Mouse (Mus musculus) kidney, embryonic 15.5 days (tissue): ENCODE measurements around the gene Mcts2. TPM values are rescaled to one million over a fixed set of nuclear protein-coding genes. Genes with fewer than 3 reads are reported as not detected.

Experiments used
- ATAC-seq: fragments of 200-750 bp; cut with Nextera tagmentation; replicated peaks from 2 replicates; pipeline ENCODE4 v1.8.0; 2017; ENCODE audit warnings: moderate TSS enrichment; ENCODE audit not compliant: low FRiP score
- H3K27ac ChIP-seq: fragments of 300-500 bp; sonication (generic); 2 replicates; pipeline ENCODE4 v1.5.1; 2015; ENCODE audit warnings: mild to moderate bottlenecking, inconsistent platforms
- H3K27me3 ChIP-seq: fragments of 300-500 bp; sonication (generic); 2 replicates; pipeline ENCODE4 v1.6.1; 2015; ENCODE audit warnings: inconsistent platforms
- H3K36me3 ChIP-seq: fragments of 300-500 bp; sonication (generic); 2 replicates; pipeline ENCODE4 v1.6.1; 2015; ENCODE audit warnings: inconsistent platforms
- H3K4me1 ChIP-seq: fragments of 300-500 bp; sonication (generic); 2 replicates; pipeline ENCODE4 v1.6.1; 2015; ENCODE audit warnings: inconsistent platforms
- H3K4me2 ChIP-seq: fragments of 300-500 bp; sonication (generic); 2 replicates; pipeline ENCODE4 v1.6.1; 2015; ENCODE audit warnings: moderate library complexity, mild to moderate bottlenecking, inconsistent platforms
- H3K4me3 ChIP-seq: fragments of 300-500 bp; sonication (generic); replicated peaks from 2 replicates; pipeline ENCODE4 v1.5.1; 2015; ENCODE audit warnings: mild to moderate bottlenecking, inconsistent platforms
- H3K9ac ChIP-seq: fragments of 300-500 bp; sonication (generic); 2 replicates; pipeline ENCODE4 v1.6.1; 2015; ENCODE audit warnings: mild to moderate bottlenecking, inconsistent platforms
- H3K9me3 ChIP-seq: fragments of 300-500 bp; sonication (generic); replicated peaks from 2 replicates; pipeline ENCODE4 v1.6.1; 2016; ENCODE audit warnings: inconsistent platforms
- WGBS: fragments of 180-500 bp; shearing (Covaris S2); methylation state at CpG from one replicate; pipeline ENCODE4 v1.1.7; 2015; ENCODE audit warnings: mixed read lengths; 5-methylcytosine and 5-hydroxymethylcytosine counted together
- polyA plus RNA-seq: library from polyadenylated mRNA; unstranded; fragments of >200 nt; fragmentation: Nextera tagmentation; extraction: Ambion mirVana; gene quantifications from 2 replicates; pipeline ENCODE4 v1.2.1, GENCODE M21; 2015

Mcts2 gene
- polyA plus RNA-seq, 1 experiment from 2014 or later = 29.5 TPM

DNA sequence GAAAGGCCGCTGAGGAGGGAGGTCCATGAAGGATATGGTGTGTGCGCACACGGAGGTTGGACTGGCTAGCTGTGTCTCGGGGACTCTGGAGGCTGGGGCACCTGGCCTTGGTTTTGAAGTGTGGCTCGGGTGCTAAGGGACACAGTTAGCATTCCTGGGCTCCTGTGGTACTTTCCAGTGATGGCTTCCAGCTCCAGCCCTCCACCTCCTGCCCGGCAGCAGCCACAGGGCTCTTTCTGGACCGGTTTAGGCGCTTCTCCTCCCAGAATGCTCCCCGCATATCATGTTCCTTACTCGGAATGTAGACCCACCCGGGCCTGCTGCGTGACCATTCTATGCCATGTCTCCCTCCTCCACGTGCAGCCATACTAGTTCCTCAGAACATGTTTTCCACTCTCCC lies 6.9 kb downstream of the Mcts2 start:
- H3K27ac ChIP-seq = peak overlapping the region; percentile 45
- peaks cover 74% of the 10 kb centered on the region for H3K36me3 ChIP-seq
- no peak for ATAC-seq
- no peaks in the 10 kb centered on the region for H3K9me3 ChIP-seq
- no peaks in the 10 kb centered on the region for H3K27me3 ChIP-seq
- H3K4me3 ChIP-seq = no peak overlapping the region
- peaks cover 18% of the 10 kb centered on the region for H3K4me1 ChIP-seq
- peak overlapping the region; percentile 39 for H3K4me2 ChIP-seq
- 0 out of 2 replicates have a peak overlapping the region, but pooled peaks have one; percentile 3 for H3K9ac ChIP-seq
- WGBS = 76% methylated on average over 13 of the region's 13 CpGs

- WGBS = 58% methylated on average over 7 of the region's 7 CpGs
- peaks cover 74% of the 10 kb centered on the region for H3K36me3 ChIP-seq
- H3K4me1 ChIP-seq = peaks cover 18% of the 10 kb centered on the region
- ATAC-seq = no peak
- H3K27ac ChIP-seq = peak overlapping the region; percentile 57
- H3K4me2 ChIP-seq = no peak overlapping the region
- H3K9me3 ChIP-seq = no peaks in the 10 kb centered on the region
- H3K4me3 ChIP-seq = no peak overlapping the region
- no peak overlapping the region for H3K9ac ChIP-seq
- no peaks in the 10 kb centered on the region for H3K27me3 ChIP-seq
These were observed 7.9 kb downstream of the Mcts2 start for GRCm38 (mm10) chr2:152694708-152695107.

DNA sequence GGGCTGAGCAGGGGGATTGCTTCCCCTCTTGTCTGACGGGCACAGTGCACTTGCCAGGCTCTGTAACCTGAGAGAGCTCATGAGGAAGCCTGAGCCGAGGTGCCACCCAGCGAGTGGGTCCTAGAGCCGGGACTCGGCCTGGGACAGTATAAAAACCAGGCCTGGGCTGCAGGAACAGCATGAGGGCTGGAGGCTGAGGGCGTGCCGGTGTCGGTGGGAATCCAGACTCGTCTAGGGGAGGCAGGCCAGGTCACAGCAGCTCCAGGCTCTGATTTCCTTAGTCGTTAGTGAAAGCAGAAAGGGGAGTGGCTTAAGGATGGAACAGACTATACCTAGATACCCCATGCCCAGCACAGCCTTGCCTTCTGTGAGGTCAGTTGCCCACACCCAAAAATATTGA lies 9.2 kb downstream of the Mcts2 start:
- no peak overlapping the region for H3K4me2 ChIP-seq
- H3K27me3 ChIP-seq = no peaks in the 10 kb centered on the region
- H3K27ac ChIP-seq = peak overlapping the region; percentile 77; the same call in 1 of the 2 replicates
- no peak overlapping the region for H3K4me3 ChIP-seq
- no peak for ATAC-seq
- peaks cover 18% of the 10 kb centered on the region for H3K4me1 ChIP-seq
- H3K9me3 ChIP-seq = no peaks in the 10 kb centered on the region
- WGBS = 57% methylated on average over 10 of the region's 10 CpGs
- peak overlapping the region; percentile 18; the same call in 1 of the 2 replicates for H3K9ac ChIP-seq
- H3K36me3 ChIP-seq = peaks cover 74% of the 10 kb centered on the region

GRCm38 (mm10) chr2:152696476-152697164 lies 9.8 kb downstream of the Mcts2 start:
- no peak overlapping the region for H3K4me3 ChIP-seq
- no peaks in the 10 kb centered on the region for H3K9me3 ChIP-seq
- H3K4me1 ChIP-seq = peaks cover 18% of the 10 kb centered on the region
- peak; percentile 61 for ATAC-seq
- peak overlapping the region; percentile 77 for H3K27ac ChIP-seq
- H3K27me3 ChIP-seq = no peaks in the 10 kb centered on the region
- H3K36me3 ChIP-seq = peaks cover 76% of the 10 kb centered on the region
- 44% methylated on average over 20 of the region's 20 CpGs for WGBS
- no peak overlapping the region for H3K4me2 ChIP-seq
- H3K9ac ChIP-seq = peak overlapping the region; percentile 40

DNA sequence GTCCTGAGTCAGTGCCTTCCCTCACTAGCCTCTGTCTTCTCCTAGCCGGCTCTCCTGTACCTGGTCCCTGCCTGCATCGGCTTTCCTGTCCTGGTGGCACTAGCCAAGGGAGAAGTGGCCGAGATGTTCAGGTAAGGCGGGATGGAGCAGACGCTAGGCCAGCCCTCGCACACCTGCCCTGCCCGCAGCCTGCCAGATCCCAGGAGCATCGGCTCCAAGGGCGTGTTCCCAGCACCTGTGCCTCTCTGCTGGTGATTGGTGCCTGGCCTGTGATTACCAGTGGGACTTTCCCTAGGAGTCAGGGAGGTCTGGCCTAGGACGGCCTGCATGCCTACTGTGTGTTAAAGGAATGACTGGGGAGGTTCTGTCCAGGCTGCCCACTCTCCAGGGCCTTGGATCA lies 13.3 kb downstream of the Mcts2 start:
- Histone ChIP-seq H3K27ac (no peak overlapping the region), H3K9ac (no peak overlapping the region), H3K27me3 (no peaks in the 10 kb centered on the region), H3K4me3 (no peak overlapping the region), H3K9me3 (no peaks in the 10 kb centered on the region), H3K4me2 (no peak overlapping the region), H3K36me3 (peaks cover 98% of the 10 kb centered on the region), H3K4me1 (peaks cover 10% of the 10 kb centered on the region)
- ATAC-seq = no peak
- WGBS = 94% methylated on average over 10 of the region's 10 CpGs

DNA sequence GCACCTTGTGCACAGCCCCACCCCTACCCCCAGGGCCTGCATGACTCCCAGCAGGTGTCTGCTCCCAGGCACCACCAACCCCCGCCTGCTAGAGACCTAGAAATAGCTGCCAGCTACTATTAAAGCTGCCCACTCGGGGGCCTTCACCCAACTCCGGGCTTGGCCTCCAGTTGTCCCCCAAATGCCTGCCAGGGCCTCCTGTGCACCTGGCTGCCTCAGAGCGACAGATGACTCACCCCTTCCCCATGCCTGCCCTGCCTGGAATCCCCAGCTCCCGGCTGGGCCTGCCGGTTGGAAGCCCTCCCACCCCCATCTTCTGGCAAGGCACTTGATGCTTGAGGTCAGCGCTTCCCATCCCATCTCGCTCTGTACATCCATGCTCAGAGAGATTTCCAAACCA lies 13.9 kb downstream of the Mcts2 start:
- Histone ChIP-seq H3K27me3 (no peaks in the 10 kb centered on the region), H3K4me3 (no peak overlapping the region), H3K4me1 (peaks cover 15% of the 10 kb centered on the region), H3K27ac (no peak overlapping the region), H3K4me2 (no peak overlapping the region), H3K9ac (no peak overlapping the region), H3K36me3 (peaks cover 98% of the 10 kb centered on the region), H3K9me3 (no peaks in the 10 kb centered on the region)
- no peak for ATAC-seq
- 84% methylated on average over 8 of the region's 8 CpGs for WGBS

- no peak for ATAC-seq
- no peaks in the 10 kb centered on the region for H3K9me3 ChIP-seq
- H3K4me1 ChIP-seq = peaks cover 37% of the 10 kb centered on the region
- 91% methylated on average over 21 of the region's 21 CpGs for WGBS
- no peak overlapping the region for H3K4me3 ChIP-seq
- peaks cover 82% of the 10 kb centered on the region for H3K36me3 ChIP-seq
- 0 out of 2 replicates have a peak overlapping the region, but pooled peaks have one; percentile 6 for H3K27ac ChIP-seq
- no peak overlapping the region for H3K9ac ChIP-seq
- H3K27me3 ChIP-seq = no peaks in the 10 kb centered on the region
- no peak overlapping the region for H3K4me2 ChIP-seq
These were observed 16.9 kb downstream of the Mcts2 start for GRCm38 (mm10) chr2:152703596-152704255.

- H3K27ac ChIP-seq = no peak overlapping the region
- no peaks in the 10 kb centered on the region for H3K27me3 ChIP-seq
- H3K9me3 ChIP-seq = no peaks in the 10 kb centered on the region
- H3K4me1 ChIP-seq = peaks cover 42% of the 10 kb centered on the region
- no peak overlapping the region for H3K4me2 ChIP-seq
- no peak overlapping the region for H3K9ac ChIP-seq
- H3K4me3 ChIP-seq = no peak overlapping the region
- ATAC-seq = no peak
- WGBS = 88% methylated on average over 5 of the region's 5 CpGs
- peaks cover 77% of the 10 kb centered on the region for H3K36me3 ChIP-seq
These were observed 17.4 kb downstream of the Mcts2 start for GRCm38 (mm10) chr2:152704256-152704605.

DNA sequence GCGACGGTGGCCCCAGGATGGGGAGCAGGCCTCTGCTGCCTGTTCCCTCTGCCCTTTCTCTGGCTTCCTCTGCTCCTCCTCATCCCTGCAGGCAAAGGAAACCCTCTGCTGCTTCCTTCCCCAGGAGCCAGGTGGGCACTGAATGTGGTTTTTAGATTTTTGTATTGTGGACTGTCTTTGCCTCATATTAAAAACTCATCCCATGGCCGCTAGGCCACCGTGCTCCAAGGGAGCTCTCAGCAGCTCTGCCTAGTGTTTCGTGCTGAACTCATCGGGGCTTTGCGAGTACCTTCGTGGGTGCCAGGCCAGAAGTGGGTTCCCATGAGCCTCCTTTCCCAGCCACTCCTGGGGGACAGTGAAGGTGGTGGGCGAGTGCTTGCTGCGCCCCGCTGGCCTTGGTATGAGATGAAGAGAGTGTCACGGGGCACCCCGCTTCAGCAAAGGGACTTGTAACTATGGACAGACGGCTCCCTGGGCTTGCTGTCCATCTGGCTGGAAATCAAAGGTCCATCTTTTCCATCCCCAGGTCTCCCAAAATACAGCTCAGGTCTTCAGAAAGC lies 18.1 kb downstream of the Mcts2 start:
- Histone ChIP-seq H3K36me3 (peaks cover 71% of the 10 kb centered on the region), H3K9me3 (no peaks in the 10 kb centered on the region), H3K27ac (peak overlapping the region; percentile 97; the same call in 1 of the 2 replicates), H3K9ac (no peak overlapping the region), H3K4me1 (peaks cover 48% of the 10 kb centered on the region), H3K4me3 (no peak overlapping the region), H3K27me3 (no peaks in the 10 kb centered on the region), H3K4me2 (no peak overlapping the region)
- WGBS = 92% methylated on average over 14 of the region's 14 CpGs
- ATAC-seq = no peak

DNA sequence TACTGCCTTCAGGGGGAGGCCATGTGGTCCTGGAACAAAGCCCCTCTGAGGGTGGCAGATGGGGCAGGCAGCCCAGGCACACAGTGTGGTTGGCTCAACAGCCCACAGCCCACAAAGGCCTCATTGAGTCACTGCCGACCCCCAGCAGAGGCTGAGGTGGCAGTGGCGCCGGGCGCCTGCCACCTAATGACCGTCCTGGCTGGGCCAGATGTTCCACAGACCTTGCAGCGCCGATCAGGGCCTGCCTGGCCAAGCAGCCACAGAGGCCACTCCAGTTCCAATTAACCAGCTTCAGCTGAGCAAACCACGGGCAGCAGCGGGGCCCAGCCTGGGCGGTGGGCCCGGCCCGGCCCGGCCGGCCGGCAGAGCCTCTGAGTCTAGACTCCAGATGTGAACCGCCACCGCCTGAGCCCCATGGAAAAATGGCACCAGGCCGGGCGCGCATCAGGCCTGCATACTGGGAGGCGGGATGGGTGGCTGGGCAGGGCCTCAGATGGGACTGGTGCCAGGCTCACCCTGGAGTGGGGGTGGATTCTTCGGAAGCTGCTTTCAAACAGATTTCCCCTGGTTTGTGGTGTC lies 19.2 kb downstream of the Mcts2 start:
- no peaks in the 10 kb centered on the region for H3K27me3 ChIP-seq
- ATAC-seq = no peak
- H3K4me3 ChIP-seq = no peak overlapping the region
- H3K9ac ChIP-seq = no peak overlapping the region
- H3K9me3 ChIP-seq = no peaks in the 10 kb centered on the region
- H3K4me1 ChIP-seq = peaks cover 48% of the 10 kb centered on the region
- peaks cover 63% of the 10 kb centered on the region for H3K36me3 ChIP-seq
- no peak overlapping the region for H3K4me2 ChIP-seq
- H3K27ac ChIP-seq = peak overlapping the region; percentile 97
- 77% methylated on average over 22 of the region's 22 CpGs for WGBS

- H3K9me3 ChIP-seq = no peaks in the 10 kb centered on the region
- peak overlapping the region; percentile 45 for H3K4me3 ChIP-seq
- no peaks in the 10 kb centered on the region for H3K27me3 ChIP-seq
- peak overlapping the region; percentile 60 for H3K9ac ChIP-seq
- H3K36me3 ChIP-seq = peaks cover 52% of the 10 kb centered on the region
- H3K27ac ChIP-seq = peak overlapping the region; percentile 97
- H3K4me1 ChIP-seq = peaks cover 48% of the 10 kb centered on the region
- WGBS = 15% methylated on average over 7 of the region's 7 CpGs
- peak overlapping the region; percentile 69 for H3K4me2 ChIP-seq
- no peak; the same call in 1 of the 2 replicates for ATAC-seq
These were observed 20.4 kb downstream of the Mcts2 start for GRCm38 (mm10) chr2:152707186-152707585.

DNA sequence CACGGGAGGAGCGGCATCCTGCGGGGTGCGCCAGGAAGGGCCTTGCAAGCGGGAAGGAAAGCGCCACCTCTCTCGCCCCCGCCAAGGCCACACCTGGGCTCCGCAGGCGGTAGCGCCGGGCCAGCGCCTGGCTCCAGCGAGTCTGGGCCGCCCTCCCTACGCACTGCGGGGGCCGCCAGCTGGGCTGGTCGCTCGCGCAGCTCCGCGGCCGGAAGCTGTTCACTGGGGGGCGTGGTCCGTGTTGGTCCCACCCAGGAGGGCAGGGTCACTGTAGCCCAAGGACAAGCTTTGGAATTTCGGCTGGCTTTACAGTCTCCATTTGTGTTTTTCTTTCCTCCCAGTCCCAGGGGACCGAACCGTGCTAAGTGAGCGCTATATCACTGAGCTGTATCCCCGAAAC lies 20.8 kb downstream of the Mcts2 start:
- Histone ChIP-seq H3K27ac (peak overlapping the region; percentile 97), H3K4me1 (peaks cover 48% of the 10 kb centered on the region), H3K36me3 (peaks cover 48% of the 10 kb centered on the region), H3K27me3 (no peaks in the 10 kb centered on the region), H3K9ac (peak overlapping the region; percentile 60), H3K4me2 (peak overlapping the region; percentile 69), H3K4me3 (peak overlapping the region; percentile 45), H3K9me3 (no peaks in the 10 kb centered on the region)
- 2% methylated on average over 31 of the region's 31 CpGs for WGBS
- ATAC-seq = peak; percentile 97
